Mouse (Mus musculus) liver, embryonic 14.5 days (tissue): ENCODE measurements at regions not wholly inside any gene's neighbourhood (a gene's known extent, or its start where the extent isn't known, plus 50 kb on each side); places are given as distances from the start of the nearest gene placed in this dataset.

ENCODE experiments used
- CTCF ChIP-seq: IDR thresholded peaks from 2 replicates; pipeline ENCODE4 v1.5.1; 2016; ENCODE audit warnings: antibody characterized with exemption, low read depth, control low read depth
- EP300 ChIP-seq: IDR thresholded peaks from 2 replicates; pipeline ENCODE4 v1.6.1; 2016; ENCODE audit warnings: antibody characterized with exemption, low read depth

DNA sequence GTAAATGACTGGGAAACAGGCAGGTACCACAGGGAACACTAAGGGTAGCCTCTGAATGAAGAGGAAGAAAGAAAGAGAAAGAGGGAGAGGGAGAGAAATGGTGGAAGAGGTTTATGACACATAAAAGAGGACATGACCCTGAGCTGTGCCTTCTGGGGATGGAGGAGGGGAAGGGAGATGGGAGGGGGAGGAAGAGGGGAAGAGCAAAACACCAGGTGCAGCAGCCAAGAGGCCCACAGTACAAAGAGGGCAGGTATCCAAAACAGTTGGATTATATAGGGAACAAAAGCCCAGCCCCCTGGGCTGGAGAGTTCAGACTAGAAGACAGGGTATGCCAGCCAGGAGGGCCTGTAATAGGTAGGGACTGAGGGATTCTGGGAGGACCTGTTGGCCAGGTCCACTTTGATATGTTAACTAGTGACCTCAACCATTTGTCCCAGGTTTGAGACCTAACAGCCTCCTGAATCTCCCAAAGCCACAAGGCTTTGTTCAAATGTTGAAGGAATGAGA lies 155.7 kb upstream of the Arid2 start:
- no peak for TF ChIP-seq CTCF
- TF ChIP-seq EP300 = no peak
